In the genomic region with DNA sequence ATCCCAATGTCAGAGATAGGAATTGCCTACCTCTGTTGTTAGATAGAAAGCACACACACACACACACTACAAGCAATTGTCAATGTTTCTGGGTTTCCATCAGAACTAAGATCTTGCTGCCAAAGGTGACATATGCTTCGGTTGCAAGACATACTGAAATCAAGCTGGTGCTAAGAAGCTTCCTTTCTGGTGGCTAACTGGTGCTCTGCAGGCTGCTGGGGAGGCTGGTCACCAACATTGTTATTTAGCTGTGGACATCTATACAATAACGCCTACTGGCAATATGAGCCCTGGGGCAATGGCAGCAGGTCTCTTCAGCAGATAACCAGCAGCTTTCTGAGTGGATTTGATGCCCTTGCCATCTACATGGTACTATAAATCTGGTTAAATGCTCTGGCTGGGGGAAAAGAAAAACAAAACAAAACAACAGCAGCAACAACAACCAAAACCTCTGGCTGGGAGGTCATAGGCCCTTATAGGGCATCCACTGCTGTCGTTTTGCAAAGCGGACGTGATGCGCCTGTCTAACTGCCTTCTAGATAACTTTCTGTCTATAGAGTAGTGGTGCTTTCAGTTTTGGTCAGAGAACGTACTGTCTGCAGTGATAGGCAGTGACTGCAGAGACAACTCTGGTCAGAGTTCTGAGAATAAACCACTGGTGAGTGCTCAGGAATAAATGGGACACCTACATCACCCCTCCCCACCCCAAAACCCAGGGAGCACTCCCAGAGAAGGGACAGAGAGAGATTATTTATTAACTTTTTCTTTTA, we compare ENCODE assay signal across 18 mouse cellular contexts. TPM values are rescaled to one million over a fixed set of nuclear protein-coding genes. Genes with fewer than 3 reads are reported as not detected.
DNase-seq lines count a peak whose midpoint lies in the region; ATAC-seq and TF ChIP-seq lines count a peak whose summit lies in the region.
"Had no signal": no experiment of that assay in that cellular context is flagged by ENCODE, and none has a peak within 500 bp of the region (broad histone marks: within the 10 kb centered on the region; RNA-seq: fewer than 3 reads in every experiment).

No protein-coding gene starts in this region.

- TF ChIP-seq CTCF in thymus, adult 2 months (IDR thresholded peaks at IDR 0.05; ENCODE audit: borderline replicate concordance, control insufficient read depth, extremely low read depth, insufficient read depth, low read length, poor library complexity) = no peak
- no peak for TF ChIP-seq CTCF in left cerebral cortex, adult 2 months (IDR thresholded peaks at IDR 0.05)

- H3K4me1 ChIP-seq in thymus, adult 2 months (replicated peaks; ENCODE audit: control insufficient read depth, insufficient read depth, low read length) = peaks cover 7% of the 10 kb centered on the region
- H3K4me1 ChIP-seq: embryonic facial prominence, embryonic 12.5 days had no signal

- intact Hi-C loops in left cerebral cortex, adult 2 months (cut with DNase I) = no loop called here

- DNase-seq in cerebellum, postnatal 4 days (ENCODE audit: low spot score in 2 of 2) = no peak
- no peak for DNase-seq in thymus, adult 2 months
- DNase-seq in thymus, postnatal 4 days = no peak
- DNase-seq in induced T-regulatory cell, adult 2 months (ENCODE audit: low read depth) = peak; percentile 92
- DNase-seq in left cerebral cortex, adult 2 months (ENCODE audit: extremely low spot score in 1 of 2, low spot score in 2 of 2) = no peak
- DNase-seq in right cerebral cortex, postnatal 36 days (ENCODE audit: low spot score in 2 of 2) = no peak
- DNase-seq in adrenal gland, postnatal 4 days (ENCODE audit: low spot score in 2 of 2) = no peak
- DNase-seq: adrenal gland, postnatal 10 days; heart, adult 2 months; heart, postnatal 36 days; kidney, postnatal 14 days; retina, postnatal 1 day; thymus, adult 18-20 months had no signal

- no peaks in the 10 kb centered on the region for H3K27me3 ChIP-seq in thymus, adult 2 months (ENCODE audit: control insufficient read depth, insufficient read depth, low read length)
- H3K27me3 ChIP-seq: embryonic facial prominence, embryonic 12.5 days had no signal

- H3K4me3 ChIP-seq in thymus, adult 2 months (ENCODE audit: control insufficient read depth, insufficient read depth, low read length) = no peak overlapping the region
- H3K4me3 ChIP-seq in left cerebral cortex, adult 2 months = no peak overlapping the region
- H3K4me3 ChIP-seq: embryonic facial prominence, embryonic 12.5 days; heart, adult 2 months had no signal

- 0 out of 2 replicates have a peak, but pooled peaks have one; percentile 18 for ATAC-seq in cerebellum, adult (ENCODE audit: insufficient number of reproducible peaks, low FRiP score, low TSS enrichment)
- ATAC-seq: intestine, postnatal 0 days; midbrain, embryonic 16.5 days had no signal

- H3K27ac ChIP-seq in thymus, adult 2 months (ENCODE audit: control insufficient read depth, insufficient read depth, low read length) = peak overlapping the region; percentile 30; the same call in 1 of the 2 replicates
- H3K27ac ChIP-seq in left cerebral cortex, adult 2 months = no peak overlapping the region
- H3K27ac ChIP-seq: embryonic facial prominence, embryonic 12.5 days; heart, adult 2 months had no signal

- 66% methylated on average over 7 of the region's 7 CpGs for WGBS in thymus, adult 2 months

- no peaks in the 10 kb centered on the region for H3K36me3 ChIP-seq in thymus, adult 2 months (ENCODE audit: control insufficient read depth, insufficient read depth, low read length)
- H3K36me3 ChIP-seq: embryonic facial prominence, embryonic 12.5 days had no signal

- no peak for TF ChIP-seq POLR2A in thymus, adult 2 months (IDR thresholded peaks at IDR 0.05; ENCODE audit: control insufficient read depth, extremely low read depth, insufficient read depth, low read length, poor library complexity)

RNA-seq across cellular contexts. Expression of a gene that starts 2.4 kb away (rescaled TPM):
- polyA plus RNA-seq in thymus, adult 2 months (2012; rRNA removed) = 60.4 and 68.3 TPM in 2 replicates
- 1 to 10 TPM; 1.2 to 1.8 TPM for total RNA-seq in left cerebral cortex, adult 2 months (2021)
- 1 to 10 TPM; 1.1 to 1.4 TPM for total RNA-seq in adrenal gland, postnatal 4 days (2021)

RNA-seq across cellular contexts. Expression of a gene that starts 24.8 kb away (rescaled TPM):
- polyA plus RNA-seq in thymus, adult 2 months (2012; rRNA removed) = 0.37 and 0.84 TPM in 2 replicates
- 1 to 10 TPM; 1.3 to 1.8 TPM for total RNA-seq in left cerebral cortex, adult 2 months (2021)
- total RNA-seq in adrenal gland, postnatal 4 days (2021) = under 1 TPM; 0.31 to 0.50 TPM
- total RNA-seq: heart, adult 2 months; heart, postnatal 36 days had no signal
- polyA plus RNA-seq: embryonic facial prominence, embryonic 12.5 days; heart, adult 2 months; limb, embryonic 11.5 days had no signal

RNA-seq across cellular contexts. Expression of a gene that starts 47.8 kb away (rescaled TPM):
- polyA plus RNA-seq in thymus, adult 2 months (2012; rRNA removed) = 1.2 and 2.7 TPM in 2 replicates
- total RNA-seq in left cerebral cortex, adult 2 months (2021) = under 1 TPM; 0.27 to 0.87 TPM
- total RNA-seq in adrenal gland, postnatal 4 days (2021) = not detected
- total RNA-seq: heart, postnatal 36 days had no signal
- polyA plus RNA-seq: heart, adult 2 months had no signal

RNA-seq across cellular contexts. Expression of a gene that starts 47.9 kb away (rescaled TPM):
- 24.0 and 24.4 TPM in 2 replicates for polyA plus RNA-seq in thymus, adult 2 months (2012; rRNA removed)
- total RNA-seq in left cerebral cortex, adult 2 months (2021) = 10 to 100 TPM; 14.8 to 15.8 TPM
- 10 to 100 TPM; 18.7 to 22.1 TPM for total RNA-seq in adrenal gland, postnatal 4 days (2021)

RNA-seq across cellular contexts. Expression of a gene that starts 48.0 kb away (rescaled TPM):
- 38.1 and 44.3 TPM in 2 replicates for polyA plus RNA-seq in thymus, adult 2 months (2012; rRNA removed)
- 1 to 10 TPM; 7.7 to 8.2 TPM for total RNA-seq in left cerebral cortex, adult 2 months (2021)
- total RNA-seq in adrenal gland, postnatal 4 days (2021) = 10 to 100 TPM; 20.5 to 21.3 TPM
